Mouse (Mus musculus): Measurements from ENCODE around the gene Myom3.
"Not testable (repeated sequence)": the region's sequence is repeated elsewhere in the genome, so short reads cannot be mapped to it uniquely, and the experiment has no call there.

The Myom3 gene

DNA sequence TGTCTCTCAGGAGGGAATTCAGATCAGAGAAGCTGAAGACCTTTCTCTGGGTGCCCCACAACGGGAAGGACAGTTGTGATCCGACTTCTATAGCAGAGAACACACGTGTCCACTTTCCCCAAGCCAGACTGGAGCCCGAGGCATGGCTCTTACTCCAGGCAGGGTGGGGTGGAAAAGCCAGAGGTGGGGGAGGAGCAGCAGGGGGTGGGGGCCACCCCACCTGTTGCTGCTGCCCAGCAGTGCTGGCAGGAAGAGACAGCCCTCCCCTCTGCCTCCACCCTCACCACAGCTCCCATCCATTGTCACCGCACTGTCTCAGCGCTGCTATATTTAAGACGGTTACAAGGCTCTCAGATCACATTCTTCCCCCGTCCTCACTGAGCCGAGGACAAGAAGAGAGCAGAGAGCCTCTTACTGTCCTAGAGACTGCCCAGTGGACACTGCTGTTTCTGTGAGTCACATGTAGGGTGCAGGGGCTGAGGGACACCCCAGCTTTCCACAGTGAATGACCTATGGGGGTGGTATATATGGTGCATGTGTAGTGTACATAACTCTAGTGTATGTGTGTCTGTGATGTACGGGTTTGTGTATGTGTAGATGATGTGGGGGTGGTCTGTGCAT lies at the start of gene Myom3:
Myom3 (plus strand) TSS at position 360 of the 621 bp plus-strand sequence.
- DNase-seq: no peak

DNA sequence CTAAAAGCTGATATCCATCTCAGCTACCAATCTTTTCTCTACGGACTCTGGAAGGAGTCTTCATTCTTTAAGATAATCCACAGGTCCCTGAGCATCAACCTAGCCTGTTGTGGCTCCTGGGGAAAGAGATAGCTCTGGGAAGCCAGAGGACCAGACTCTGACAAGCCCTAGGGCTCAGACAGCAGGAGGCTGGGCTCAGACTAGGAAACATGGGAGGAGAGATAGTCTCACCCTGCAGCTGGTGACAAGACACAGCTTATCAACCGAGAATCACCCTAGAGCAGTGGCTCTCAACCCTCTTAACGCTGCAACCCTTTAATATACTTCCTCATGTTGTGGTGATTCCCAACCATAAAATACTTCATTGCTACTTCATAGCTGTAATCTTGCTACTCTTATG lies 49.1 kb upstream of the Myom3 start:
- no peak for DNase-seq

DNA sequence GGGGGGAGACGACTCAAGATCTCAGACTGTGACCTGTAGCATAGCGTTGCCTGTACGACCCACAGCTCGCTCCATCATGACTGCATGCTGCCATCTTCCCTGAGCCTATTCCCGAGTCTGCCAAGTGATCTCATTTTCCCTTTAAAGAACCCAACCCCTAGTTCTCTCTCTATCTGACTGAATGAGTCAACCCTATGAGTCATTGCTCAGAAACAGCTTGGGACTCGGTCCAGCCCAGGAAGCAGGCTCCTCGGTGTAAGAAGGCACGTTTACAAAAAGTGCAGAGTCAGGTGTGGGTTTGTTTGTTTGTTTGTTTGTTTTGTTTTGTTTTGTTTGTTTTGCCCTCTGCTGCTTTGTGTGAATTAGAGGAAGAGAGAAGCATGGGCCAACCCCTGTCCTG lies 44.7 kb upstream of the Myom3 start:
- no peak for DNase-seq

DNA sequence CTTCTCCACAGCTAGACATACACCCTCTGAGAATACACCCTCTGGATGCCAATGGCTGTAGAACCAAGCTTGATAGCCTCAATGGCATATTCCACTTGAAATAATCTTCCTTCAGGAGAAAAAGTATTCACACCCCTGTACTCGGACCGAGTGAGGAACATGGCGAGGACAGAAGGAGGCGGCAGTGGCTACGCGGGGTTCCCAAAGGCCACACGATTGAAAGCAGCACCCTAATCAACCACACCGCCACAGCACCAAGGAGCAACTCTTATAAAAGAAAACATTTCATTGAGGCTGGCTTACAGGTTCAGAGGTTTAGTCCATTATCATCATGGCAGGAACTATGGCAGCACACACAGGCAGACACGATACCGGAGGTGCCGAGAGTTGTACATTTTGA lies 43.1 kb upstream of the Myom3 start:
- DNase-seq: not testable (repeated sequence)

DNA sequence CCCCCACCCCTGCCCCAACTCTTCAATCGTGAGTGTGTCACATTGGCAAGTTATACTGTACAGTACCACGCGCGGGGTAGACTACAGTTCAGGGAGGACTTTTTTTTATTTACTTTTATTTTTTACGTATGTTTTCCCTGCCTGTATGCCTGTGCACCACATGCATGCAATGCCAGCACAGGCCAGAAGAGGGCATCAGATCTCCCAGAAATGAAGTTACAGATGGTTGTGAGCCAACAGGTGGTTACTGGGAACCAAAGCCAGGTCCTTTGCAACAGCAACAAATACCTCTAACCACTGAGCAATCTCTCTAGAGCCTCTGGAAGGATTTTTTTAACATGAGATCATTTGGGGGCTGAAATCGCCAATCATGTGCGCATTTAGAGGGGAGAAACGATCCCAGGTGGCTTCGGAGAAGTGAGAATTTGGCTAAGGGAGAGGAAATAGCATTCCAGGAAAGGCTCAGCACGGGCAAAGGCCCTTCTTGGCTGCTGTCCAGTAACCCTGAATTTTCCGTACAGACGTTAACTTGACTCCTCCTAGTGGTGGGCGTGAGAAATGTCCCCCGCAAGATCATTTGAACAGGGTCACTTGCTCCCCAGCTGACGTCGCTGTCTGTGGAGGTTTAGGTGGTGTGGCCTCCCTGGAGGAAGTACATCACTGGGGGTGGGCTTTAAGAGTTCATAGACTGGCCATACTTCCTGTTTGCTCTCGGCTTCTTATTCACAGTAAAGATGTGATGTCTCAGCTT lies 36.8 kb upstream of the Myom3 start:
- DNase-seq: peak; percentile 8

DNA sequence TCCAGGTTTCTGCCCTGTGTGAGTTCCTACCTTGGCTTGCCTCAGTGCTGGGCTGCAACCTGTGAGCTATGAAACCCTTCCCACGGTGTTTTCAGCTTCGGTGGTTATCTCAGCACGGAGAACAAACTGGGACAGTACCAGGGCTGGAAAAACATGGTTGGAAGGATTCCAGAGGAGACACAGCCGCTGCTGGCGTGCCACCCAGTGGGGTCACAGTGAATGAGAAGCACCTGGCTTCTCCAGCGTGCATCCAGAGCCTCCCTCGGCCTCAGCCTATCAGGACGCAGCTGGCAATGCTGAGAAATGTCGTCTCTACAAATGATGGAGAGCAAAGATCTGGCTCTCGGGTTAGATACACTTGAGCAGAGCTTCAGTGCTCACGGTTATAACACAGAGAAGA lies 33.1 kb upstream of the Myom3 start:
- DNase-seq: no peak

DNA sequence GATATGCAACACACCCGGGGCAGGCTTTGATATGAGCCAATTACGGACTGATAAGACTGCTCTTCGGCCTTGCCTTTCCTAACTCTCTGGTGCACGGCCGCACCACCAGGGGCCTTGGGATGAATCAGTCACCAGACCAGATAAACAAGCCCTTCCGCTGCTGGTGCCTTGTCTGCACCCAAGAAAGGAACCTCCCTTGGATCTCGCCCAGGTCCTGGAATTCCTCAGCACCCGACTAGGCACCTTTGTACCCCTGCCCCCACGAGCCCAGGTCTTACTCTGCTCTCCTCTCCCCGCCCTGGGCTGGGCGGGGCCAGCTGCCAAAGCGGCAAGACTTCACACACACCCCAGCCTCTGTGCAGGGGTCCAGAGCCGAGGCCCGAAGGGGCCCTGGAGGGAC lies 31.7 kb upstream of the Myom3 start, which contains the start of gene Il22ra1:
Il22ra1 (plus strand) TSS at position 356 of the 400 bp plus-strand sequence.
- DNase-seq: no peak

DNA sequence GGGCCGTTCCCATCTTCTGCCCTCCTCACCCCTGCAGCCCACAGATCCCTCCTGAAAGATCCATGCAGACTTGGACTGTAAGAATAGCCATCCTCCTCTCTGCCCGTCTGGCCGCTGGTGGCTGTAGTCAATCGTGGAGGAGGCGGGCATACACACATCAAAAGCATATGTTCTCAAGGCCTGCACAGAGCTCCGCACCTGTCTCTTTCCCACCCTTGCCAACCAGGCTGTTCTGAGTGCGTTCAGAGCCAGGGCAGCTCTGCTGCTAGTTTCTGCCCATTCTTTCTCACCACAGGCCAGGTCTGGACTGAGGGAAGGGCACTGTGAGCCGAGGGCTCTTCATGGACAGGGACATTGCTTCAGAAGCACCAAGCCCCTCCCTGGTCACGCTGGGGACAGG lies 29.3 kb upstream of the Myom3 start:
- no peak for DNase-seq

DNA sequence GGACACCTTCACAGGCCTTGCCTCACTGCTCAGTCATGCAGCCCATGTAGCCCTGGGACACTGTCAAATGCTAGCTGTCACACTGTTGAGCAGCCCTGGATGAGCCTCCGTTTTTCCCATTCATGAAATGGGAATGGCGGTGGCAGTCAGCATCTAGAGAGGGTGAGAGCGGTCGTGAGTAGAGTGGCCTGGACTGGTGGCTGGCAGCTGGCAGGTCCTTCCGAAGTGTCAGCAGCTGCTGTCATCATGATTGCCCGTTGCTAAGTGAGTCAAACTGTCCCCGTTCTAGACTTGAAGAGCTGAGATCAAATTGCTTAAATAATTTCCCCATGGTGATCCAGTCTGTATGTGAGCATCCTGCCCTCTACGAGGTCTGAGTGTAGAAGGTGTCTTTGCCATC lies 28.6 kb upstream of the Myom3 start:
- no peak for DNase-seq

DNA sequence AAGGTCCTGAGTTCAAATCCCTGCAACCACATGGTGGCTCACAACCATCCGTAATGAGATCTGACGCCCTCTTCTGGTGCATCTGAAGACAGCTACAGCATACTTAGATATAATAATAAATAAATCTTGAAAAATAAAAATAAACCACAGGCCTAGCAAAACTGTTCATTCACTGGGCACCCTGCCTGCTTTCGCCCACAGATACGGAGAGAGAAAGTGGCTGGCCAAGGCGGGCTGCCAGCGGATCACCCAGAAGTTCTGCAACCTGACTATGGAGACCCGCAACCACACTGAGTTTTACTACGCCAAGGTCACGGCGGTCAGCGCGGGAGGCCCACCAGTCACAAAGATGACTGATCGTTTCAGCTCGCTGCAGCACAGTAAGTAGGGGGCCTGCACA lies 25.6 kb upstream of the Myom3 start:
- DNase-seq: no peak

DNA sequence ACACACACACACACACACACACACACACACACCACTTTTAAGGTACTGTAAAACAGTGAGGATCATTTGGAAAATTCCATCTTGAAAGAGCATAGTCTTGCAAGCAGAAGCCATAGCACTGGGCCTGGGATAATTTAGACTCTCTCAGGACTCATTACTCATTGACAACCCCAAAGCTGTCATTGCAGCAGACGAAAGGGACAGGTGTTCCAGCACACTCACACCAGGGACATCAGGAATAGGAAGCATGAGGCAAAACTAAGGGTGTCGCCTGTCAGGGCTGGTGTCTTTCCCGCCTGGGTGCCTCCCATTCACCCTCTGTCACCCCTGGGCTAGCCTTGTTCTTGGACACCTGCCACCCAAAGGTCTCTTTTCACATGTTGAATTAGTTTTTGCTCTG lies 22.6 kb upstream of the Myom3 start:
- no peak for DNase-seq

DNA sequence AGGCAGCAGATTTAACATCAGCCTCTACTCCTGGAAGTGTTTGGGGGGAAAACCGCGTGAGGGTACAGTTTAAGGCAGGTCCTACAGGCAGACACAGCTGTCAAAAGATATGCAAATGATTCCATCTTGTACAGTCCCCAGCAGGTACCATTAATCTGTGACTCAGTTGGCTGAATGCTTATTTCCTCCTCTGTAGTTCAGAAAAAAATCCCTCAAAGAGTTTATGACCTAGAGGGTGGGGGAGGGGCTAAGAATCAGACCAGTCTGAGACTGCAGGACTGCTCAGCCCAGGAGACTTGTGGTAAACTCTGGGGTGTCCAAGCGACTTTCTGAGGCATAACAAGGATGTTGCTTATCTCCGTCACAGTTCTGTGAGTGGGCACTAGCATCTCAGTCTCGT lies 21.3 kb upstream of the Myom3 start:
- DNase-seq: no peak

DNA sequence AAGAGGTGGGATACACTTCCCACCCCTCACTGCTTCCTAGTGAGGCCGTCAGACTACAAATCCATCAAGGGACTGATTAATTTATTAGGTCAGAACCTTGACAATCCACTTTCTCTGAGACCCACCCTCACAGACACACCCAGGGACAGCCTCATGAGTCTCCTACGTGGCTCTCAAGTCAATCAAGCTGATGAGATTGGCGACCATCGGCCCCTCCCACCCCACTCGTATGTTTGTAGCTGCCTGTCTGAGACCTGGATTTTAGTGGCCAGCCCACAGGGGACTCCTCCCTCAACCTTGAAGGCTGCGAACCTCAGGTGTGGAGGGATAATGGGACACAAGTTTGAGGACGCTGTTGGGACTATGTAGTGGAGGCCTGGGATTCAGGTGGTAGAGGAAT lies 20.4 kb upstream of the Myom3 start:
- no peak for DNase-seq

DNA sequence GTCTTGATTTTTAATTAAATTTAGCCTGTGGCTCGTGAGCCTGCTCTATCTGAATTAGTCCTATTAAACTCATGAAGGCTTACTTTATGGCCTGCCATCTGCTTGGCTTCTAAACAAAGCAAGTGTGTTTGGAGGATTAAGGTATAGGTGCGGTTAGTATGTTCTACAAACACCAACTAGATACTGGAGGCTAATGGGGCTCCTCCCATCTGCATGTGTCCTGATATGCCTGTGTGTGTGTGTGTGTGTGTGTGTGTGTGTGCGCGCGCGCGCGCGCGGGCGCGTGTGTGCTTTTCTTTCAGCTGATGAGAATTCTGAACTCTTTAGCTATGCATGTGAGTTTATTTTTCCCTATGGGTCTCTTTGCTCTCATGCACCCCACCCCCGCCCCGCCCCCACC lies 19.8 kb upstream of the Myom3 start:
- no peak for DNase-seq

DNA sequence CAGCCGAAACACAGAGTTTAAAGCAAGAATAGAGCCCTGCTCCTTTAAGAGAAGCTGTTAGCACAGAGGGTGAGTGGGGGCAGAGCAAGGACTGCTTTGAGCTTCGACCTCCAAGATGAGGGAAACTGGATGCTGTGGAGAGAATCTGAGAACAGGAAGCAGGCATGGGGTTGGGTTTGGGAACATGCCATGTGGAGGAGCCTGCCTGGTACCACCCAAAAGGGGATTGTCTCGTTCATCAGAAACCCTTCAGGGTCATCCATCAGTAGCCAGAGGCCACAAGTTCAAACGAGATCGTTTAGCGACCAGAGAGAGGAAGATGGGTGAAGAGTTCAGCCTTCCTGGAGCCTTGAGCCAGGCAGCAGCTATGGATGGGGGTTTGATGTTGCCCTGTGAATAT lies 16.0 kb upstream of the Myom3 start:
- DNase-seq: no peak

DNA sequence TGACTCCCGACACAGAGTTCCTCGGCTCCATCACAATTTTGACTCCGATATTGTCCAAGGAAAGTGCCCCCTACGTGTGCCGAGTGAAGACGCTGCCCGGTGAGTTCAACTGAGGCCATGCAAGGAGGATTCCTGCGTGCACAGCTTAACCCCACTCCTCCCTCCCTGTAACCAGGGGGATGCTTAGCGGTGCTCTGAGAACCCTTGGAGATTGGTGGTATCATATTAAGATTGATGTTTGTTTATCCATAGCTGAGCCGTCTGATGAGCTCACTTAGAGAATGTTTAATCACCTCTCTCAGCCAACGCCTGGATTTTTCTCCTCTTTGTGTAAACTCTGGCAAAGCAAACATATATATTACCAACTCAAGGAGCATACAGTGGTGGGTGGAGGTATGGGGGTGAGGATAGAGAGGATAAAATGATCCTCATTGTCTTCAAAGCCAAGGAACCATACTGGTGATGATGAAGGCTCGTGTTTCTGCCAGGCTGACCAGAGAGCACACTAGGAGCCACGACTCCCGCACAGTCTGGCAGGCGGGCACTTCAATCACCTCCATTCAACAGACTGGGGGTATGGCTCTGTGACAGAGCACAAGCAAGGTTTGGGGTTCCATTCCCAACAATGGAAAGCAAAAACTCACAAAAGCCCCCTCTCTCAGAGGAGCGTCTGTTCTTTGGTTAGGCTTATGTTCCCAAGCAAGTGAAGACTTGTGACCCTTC lies 14.6 kb upstream of the Myom3 start:
- no peak for DNase-seq

DNA sequence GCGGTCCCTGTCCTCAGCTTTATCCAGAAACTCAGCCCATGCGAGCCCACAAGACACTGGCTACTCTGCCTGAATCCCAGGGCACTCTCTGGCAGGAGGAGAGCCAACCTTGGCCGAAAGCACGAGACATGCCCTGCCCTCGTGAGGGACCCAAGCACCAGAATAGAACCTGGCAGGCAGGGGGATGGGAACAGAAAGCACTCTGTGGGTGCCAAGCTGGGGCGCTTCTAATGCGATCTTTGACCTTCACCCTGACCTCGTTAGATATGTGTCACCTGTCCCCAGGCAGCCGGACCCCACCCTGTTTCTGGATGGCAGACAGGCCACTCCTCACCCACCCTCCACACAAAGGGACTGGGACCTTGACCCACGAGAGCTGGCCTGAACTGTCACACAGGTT lies 13.9 kb upstream of the Myom3 start:
- DNase-seq: no peak

DNA sequence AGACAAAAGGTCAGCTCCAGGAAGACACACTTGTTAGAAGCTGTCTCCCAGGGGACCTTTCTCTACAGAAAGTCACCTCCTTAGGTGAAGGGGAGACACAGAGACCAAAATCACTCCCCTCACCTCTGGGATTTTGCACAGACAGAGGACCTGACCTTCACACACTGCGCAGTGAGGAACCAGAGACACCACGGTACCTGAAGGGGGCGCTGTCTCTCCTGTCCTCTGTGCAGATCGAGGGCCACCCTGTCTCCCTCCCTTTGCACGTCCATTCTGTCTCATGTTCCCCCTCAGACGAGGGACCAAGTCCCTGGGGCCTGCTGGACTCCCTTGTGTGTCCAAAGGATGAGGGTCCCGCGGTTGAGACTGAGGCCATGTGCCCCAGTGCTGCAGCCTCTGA lies 8.6 kb upstream of the Myom3 start:
- DNase-seq: no peak

DNA sequence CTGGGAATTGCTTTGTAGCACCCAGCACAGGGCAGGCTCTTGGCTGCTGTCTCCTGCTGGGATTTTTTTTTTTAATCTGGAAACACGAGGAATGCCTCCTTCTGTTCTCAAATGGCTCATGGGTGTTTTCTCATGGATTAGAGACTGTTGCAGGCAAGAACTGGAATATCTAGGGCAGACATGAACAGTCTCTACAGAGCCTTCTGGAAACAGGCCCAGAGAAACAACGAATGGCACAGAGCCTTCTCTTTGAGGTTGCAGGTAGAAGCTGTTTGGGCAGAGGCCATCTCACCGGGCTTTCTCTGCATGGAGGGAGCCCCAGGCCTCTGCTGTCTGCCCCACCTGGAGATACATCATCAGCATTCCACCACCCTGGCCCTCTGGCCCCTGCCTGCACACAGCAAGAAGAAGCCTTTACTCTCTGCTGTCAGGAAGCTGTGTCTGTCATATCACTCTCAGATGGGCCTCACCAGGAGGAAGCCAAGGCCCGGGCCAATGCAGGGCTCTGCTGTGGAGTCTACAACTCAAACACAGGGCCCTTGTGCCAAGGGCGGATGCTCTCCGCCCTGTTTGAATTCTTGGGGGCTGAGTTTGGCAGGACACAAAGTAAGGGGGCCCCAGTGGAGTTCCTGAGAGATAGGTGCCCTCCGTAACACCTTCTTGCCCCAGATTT lies 7.3 kb upstream of the Myom3 start:
- DNase-seq: no peak

DNA sequence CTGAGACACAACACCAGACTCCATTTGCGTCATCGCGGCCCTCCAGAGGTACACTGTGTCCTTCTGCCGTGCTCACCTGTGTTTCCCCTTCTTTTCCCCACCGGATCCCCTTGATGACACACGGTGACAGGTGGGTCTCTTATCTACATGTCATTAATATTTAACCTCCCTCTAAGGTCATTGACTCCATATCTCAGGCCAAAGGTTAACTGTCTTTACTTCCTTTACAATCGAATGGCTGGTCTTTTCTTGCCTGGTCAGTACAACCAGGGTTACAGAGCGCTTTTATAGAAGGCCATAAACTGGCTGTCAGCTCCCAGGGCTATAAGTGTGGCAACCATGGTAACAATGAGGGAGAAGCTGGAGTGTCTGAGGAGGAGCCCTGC lies 6.7 kb upstream of the Myom3 start:
- DNase-seq: no peak

DNA sequence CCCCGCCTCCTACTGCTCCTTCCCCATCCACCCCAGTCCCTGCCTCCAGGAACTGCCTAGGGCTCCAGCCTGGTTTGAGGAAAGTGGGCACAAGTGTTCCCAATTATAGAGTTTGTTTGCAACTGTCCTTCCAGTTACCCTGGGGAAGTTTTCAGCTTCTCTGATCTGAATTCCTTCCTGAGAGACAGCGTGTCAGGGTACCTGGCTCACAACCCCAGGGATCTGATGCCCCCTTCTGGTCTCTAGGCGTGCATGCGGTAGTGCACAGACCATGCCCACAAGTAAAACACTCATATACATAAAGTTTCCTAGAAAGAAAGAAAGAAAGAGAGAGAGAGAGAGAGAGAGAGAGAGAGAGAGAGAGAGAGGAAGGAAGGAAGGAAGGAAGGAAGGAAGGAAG lies 1.2 kb upstream of the Myom3 start:
- no peak for DNase-seq

DNA sequence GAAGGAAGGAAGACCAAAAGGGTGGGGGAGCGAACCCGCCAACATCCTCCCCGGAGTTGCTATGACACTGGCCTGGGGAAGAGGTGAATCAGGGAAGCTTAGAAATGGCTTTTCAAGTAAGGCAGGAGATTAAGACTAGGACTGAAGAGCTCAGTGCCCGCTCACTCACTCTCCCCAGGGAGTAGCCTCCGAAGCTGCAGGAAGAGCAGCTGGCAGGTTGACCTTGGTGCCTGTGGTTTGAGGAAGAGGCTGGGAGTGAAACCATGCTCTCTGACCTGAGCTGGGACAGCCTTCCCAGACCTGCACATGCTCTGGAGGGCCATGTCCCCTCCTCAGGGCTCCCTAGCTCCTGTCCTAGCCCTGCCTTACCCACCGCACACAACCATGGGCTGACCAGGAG lies 690 bp upstream of the Myom3 start:
- no peak for DNase-seq

DNA sequence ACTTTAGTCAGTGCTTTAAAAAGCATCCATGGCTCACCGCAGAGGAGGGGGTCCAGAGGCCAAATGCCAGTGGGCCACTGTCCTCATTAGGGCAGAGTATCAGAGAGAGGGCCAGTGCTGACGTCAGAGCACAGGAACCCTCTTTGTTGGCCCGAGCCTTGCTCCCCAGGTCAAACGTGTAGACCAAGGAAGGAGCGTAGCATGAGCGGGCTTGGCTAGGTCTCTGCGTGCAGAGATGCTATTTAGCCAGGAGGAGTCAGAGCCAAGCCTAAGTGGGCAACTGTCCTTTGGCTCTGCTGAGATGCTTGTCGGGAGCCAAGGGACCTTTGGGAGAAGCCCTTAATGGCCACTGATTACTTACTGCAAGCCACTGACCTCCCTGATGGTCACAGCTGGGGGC lies 1.5 kb downstream of the Myom3 start:
- DNase-seq: no peak

DNA sequence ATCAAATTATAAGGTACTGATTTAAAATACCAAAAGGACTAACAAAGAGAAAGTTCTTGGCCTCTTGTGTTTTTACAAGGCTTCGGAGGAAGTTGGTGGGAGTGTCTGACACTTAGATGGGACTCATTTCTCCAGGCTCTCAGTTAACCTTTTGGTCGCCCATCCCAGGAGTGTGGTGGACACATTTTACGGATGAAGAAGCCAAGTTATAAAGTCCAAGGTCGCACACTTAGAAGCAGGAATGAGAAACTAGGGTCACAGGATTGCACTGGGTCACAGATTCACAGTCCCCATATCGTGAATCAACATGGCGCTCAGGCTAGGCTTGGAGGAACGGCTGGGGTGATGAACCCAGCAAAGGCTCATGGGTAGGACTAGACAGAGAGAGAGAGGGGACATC lies 2.1 kb downstream of the Myom3 start:
- no peak for DNase-seq

All from thymus, postnatal 25 days (tissue).